Mouse (Mus musculus) lung, embryonic 14.5 days (tissue): ENCODE measurements around the gene Olfr71. TPM values are rescaled to one million over a fixed set of nuclear protein-coding genes. Genes with fewer than 3 reads are reported as not detected.

Experiments
- ATAC-seq: fragments of 200-750 bp; cut with Nextera tagmentation; 2 replicates; pipeline ENCODE4 v1.8.0; 2017; ENCODE audit warnings: mild to moderate bottlenecking, moderate TSS enrichment, moderate library complexity; ENCODE audit not compliant: insufficient read depth
- DNase-seq: peaks from one replicate; pipeline ENCODE4 v3.0.0-alpha.2; 2015
- H3K27ac ChIP-seq: fragments of 300-500 bp; sonication (generic); 2 replicates; pipeline ENCODE4 v1.5.1; 2014; ENCODE audit warnings: low read depth, mild to moderate bottlenecking, moderate library complexity
- H3K27me3 ChIP-seq: fragments of 300-500 bp; sonication (generic); 2 replicates; pipeline ENCODE4 v1.6.1; 2014; ENCODE audit warnings: low read length, control low read depth; ENCODE audit not compliant: insufficient read depth
- H3K36me3 ChIP-seq: fragments of 300-500 bp; sonication (generic); 2 replicates; pipeline ENCODE4 v1.6.1; 2014; ENCODE audit warnings: control low read depth; ENCODE audit not compliant: insufficient read depth
- H3K4me1 ChIP-seq: fragments of 300-500 bp; sonication (generic); 2 replicates; pipeline ENCODE4 v1.6.1; 2014; ENCODE audit warnings: antibody characterized with exemption, control low read depth; ENCODE audit not compliant: insufficient read depth
- H3K4me2 ChIP-seq: fragments of 300-500 bp; sonication (generic); 2 replicates; pipeline ENCODE4 v1.6.1; 2014; ENCODE audit warnings: mild to moderate bottlenecking
- H3K4me3 ChIP-seq: fragments of 300-500 bp; sonication (generic); 2 replicates; pipeline ENCODE4 v1.5.1; 2014; ENCODE audit warnings: low read depth, low read length
- H3K9ac ChIP-seq: fragments of 300-500 bp; sonication (generic); 2 replicates; pipeline ENCODE4 v1.6.1; 2014
- H3K9me3 ChIP-seq: fragments of 300-500 bp; sonication (generic); 2 replicates; pipeline ENCODE4 v1.6.1; 2016; ENCODE audit warnings: low read depth, low read length, control low read depth
- CTCF ChIP-seq: IDR thresholded peaks from 2 replicates; pipeline ENCODE4 v1.5.1; 2016; ENCODE audit warnings: antibody characterized with exemption, low read depth
- WGBS: fragments of 180-500 bp; shearing (Covaris S2); extraction: QIAGEN DNeasy Blood & Tissue Kit; methylation state at CpG from one replicate; pipeline ENCODE4 v1.1.7; 2014; 5-methylcytosine and 5-hydroxymethylcytosine counted together
- polyA plus RNA-seq: library from polyadenylated mRNA; unstranded; fragments of >200 nt; fragmentation: Nextera tagmentation; extraction: Ambion mirVana; gene quantifications from 2 replicates; pipeline ENCODE4 v1.2.1, GENCODE M21; 2014

Gene Olfr71
- polyA plus RNA-seq, 1 experiment from 2014 or later: not detected

DNA sequence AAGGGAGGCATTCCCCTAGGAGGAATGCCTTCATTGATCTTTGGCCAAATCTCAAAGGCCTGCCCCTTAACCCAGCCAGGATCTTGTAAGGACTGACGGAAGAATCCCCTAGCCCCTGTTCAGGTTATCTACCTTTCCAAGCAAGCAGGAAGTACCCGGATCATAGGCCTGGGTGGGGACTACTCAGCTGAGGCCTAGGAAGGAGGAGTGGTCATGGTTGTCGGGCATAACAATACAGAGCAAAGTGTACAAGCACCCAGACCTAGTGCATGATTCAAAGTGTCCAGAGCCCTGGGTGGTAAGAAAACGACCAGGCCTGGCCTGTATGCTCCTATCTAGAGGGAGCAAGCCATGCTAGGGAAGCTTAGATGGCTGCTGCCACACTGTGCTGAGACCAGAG lies 34.4 kb downstream of the Olfr71 start:
- 76% methylated on average over 4 of the region's 4 CpGs for WGBS

DNA sequence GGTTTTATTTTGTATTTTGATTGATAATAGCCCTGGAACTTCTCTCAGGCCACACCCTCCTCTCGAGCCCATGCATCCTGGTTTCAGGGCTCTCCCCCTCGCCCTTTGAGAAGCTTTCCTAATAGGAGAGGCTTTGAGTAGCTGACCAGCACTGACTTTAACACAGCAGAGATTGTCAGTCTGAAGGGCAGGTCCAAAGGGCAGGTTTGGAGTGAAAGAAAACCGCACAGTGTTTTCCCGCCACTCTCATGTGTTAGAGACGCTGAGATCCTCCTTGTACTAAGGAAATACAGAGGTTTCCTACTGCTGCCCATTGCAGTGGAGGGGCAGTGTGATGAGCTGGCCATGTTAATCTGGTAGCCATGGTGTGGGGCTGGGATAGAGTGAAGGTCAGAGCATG lies 35.1 kb downstream of the Olfr71 start:
- Histone ChIP-seq H3K9me3 (no peaks in the 10 kb centered on the region), H3K36me3 (peaks cover 8% of the 10 kb centered on the region; the same call in 1 of the 2 replicates), H3K4me3 (no peak overlapping the region), H3K27me3 (no peaks in the 10 kb centered on the region), H3K4me1 (no peaks in the 10 kb centered on the region), H3K4me2 (no peak overlapping the region), H3K27ac (no peak overlapping the region), H3K9ac (no peak overlapping the region)
- no peak for TF ChIP-seq CTCF
- ATAC-seq (no peak), DNase-seq (no peak)
- WGBS: 80% methylated on average over 5 of the region's 5 CpGs

More for the DNA sequence above, 34.4 kb downstream of the Olfr71 start:
- Histone ChIP-seq H3K4me1 (no peaks in the 10 kb centered on the region), H3K4me2 (no peak overlapping the region), H3K9me3 (no peaks in the 10 kb centered on the region), H3K27ac (no peak overlapping the region), H3K36me3 (peaks cover 8% of the 10 kb centered on the region; the same call in 1 of the 2 replicates), H3K27me3 (no peaks in the 10 kb centered on the region), H3K9ac (no peak overlapping the region), H3K4me3 (no peak overlapping the region)
- DNase-seq (no peak), ATAC-seq (no peak)
- TF ChIP-seq CTCF: no peak

DNA sequence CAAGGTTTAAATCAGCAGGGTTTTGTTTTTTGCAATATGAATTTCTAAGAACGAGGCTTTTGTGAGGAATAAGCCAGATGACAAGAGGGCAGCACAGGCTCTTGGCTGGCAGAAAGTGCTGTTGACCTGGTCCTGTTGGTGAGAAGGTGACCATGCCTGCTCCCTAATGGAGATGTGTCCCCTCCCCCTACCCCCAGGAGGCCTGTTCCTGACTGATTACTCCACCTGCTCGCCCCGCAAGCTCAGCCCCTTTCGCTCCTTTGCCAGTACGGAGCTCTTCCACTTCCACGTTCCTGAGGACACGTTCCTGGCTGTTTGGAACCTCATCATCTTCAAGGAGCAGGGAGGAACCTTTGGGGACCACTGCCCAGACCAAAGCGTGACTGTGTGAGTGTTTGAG lies 36.4 kb downstream of the Olfr71 start:
- Histone ChIP-seq H3K36me3 (peaks cover 8% of the 10 kb centered on the region; the same call in 1 of the 2 replicates), H3K4me3 (no peak overlapping the region), H3K27me3 (no peaks in the 10 kb centered on the region), H3K27ac (no peak overlapping the region), H3K4me1 (no peaks in the 10 kb centered on the region), H3K9ac (no peak overlapping the region), H3K4me2 (no peak overlapping the region), H3K9me3 (no peaks in the 10 kb centered on the region)
- WGBS: 86% methylated on average over 8 of the region's 8 CpGs
- no peak for TF ChIP-seq CTCF
- ATAC-seq (no peak), DNase-seq (no peak)

DNA sequence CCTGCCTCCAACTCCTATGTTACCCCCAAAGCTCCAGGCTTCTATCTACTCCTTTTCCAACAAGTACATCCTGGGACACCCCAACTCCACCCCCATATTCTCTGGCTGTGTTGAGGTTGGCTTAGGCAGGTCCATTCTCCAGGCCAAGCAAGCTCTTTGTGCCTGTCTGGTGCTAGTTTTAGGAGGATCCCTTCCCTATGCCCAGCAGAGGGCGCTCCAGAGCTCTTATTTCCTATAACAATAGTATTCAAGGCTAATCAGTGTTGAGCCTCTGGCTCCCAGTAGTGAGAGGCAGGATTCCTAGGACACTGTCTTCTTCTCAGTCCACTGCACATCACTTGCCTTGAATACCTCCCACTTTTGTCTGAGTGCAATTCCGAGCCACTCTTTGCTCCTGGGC lies 38.0 kb downstream of the Olfr71 start:
- H3K9me3 ChIP-seq: no peaks in the 10 kb centered on the region
- no peaks in the 10 kb centered on the region for H3K4me1 ChIP-seq
- DNase-seq (peak; percentile 97), ATAC-seq (0 out of 2 replicates have a peak, but pooled peaks have one; percentile 12)
- no peak overlapping the region for H3K4me3 ChIP-seq
- no peak overlapping the region for H3K27ac ChIP-seq
- 7% methylated on average over 2 of the region's 2 CpGs for WGBS
- H3K9ac ChIP-seq: no peak overlapping the region
- H3K36me3 ChIP-seq: 0 out of 2 replicates have a peak, but pooled peaks cover 8% of the 10 kb centered on the region
- peak; percentile 84 for TF ChIP-seq CTCF
- H3K27me3 ChIP-seq: no peaks in the 10 kb centered on the region
- no peak overlapping the region for H3K4me2 ChIP-seq

DNA sequence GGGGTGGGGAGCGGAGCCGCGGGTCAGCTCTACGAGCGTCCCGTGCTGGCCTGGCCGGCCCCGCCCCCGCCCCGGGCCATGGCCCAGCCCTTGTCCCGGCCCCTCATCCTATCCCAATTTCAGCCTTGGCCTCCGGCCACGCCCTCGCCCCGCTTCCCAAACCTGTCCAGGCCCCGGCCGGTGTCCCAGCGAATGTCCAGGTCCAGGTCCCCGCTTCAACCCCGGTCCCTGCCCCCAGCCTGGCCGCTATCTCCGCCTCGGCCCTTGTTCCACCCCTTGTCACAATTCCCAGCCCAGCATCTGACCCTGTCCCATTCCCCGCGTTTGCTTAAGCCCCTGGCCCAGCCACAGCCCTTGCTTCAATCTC lies 40.6 kb downstream of the Olfr71 start:
- no peak for TF ChIP-seq CTCF
- 0 out of 2 replicates have a peak, but pooled peaks cover 4% of the 10 kb centered on the region for H3K36me3 ChIP-seq
- peak overlapping the region; percentile 77 for H3K4me3 ChIP-seq
- 2% methylated on average over 16 of the region's 25 CpGs for WGBS
- no peaks in the 10 kb centered on the region for H3K9me3 ChIP-seq
- peak overlapping the region; percentile 46; the same call in 1 of the 2 replicates for H3K27ac ChIP-seq
- ATAC-seq: peak; percentile 89
- no peaks in the 10 kb centered on the region for H3K4me1 ChIP-seq
- H3K4me2 ChIP-seq: peak overlapping the region; percentile 83
- H3K9ac ChIP-seq: peak overlapping the region; percentile 88
- DNase-seq: peak; percentile 70
- peaks cover 7% of the 10 kb centered on the region; the same call in 1 of the 2 replicates for H3K27me3 ChIP-seq

DNA sequence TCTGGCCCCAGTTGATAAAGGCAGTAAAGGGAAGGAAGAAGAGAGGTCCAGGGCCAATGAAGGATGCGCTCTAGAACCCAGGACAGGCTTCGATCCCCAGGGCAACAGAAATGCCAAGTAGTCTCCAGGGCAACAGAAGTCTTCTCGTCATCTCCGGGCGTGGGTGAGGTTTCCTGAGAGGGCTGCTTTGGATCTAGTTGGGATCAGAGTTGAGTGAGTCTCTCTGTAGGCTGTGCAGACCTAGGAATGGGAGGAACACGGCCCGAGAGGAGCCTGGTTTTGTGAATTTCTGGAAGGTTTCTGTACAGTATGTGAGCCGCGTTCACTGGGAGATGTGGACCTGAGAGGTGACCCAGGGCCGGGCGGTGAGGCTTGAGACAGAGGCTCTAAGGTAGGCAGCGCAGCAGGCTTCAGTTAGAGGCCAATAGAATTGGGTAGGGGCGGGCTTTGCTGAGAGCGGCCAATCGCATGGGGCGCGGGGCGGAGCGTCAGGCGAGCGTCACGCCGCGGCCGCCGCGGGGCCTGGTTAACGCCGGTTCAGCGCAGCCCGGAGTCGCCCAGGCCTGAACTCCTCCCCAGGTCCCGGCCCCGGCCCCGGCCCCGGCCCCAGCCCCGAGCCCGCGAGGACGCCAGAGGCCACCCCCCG lies 41.1 kb downstream of the Olfr71 start, which contains the start of the genes Tmem8b and Fam221b:
Gene Tmem8b, plus strand, starts transcription at position 190 of the 646 bp plus-strand sequence.
Gene Fam221b, minus strand, starts transcription at position 364 of the 646 bp plus-strand sequence.
- H3K9ac ChIP-seq: peak within 1 kb of the TSS; percentile 88
- DNase-seq: peak; percentile 94
- H3K4me3 ChIP-seq: peak within 1 kb of the TSS; percentile 77
- no peaks in the 10 kb centered on the region for H3K4me1 ChIP-seq
- no peaks in the 10 kb centered on the region for H3K9me3 ChIP-seq
- no peaks in the 10 kb centered on the region for H3K36me3 ChIP-seq
- H3K4me2 ChIP-seq: peak within 1 kb of the TSS; percentile 83
- peaks cover 7% of the 10 kb centered on the region; the same call in 1 of the 2 replicates for H3K27me3 ChIP-seq
- H3K27ac ChIP-seq: peak within 1 kb of the TSS; percentile 46; the same call in 1 of the 2 replicates
- peak; percentile 96 for ATAC-seq
- WGBS: 3% methylated on average over 31 of the region's 41 CpGs
- TF ChIP-seq CTCF: no peak

DNA sequence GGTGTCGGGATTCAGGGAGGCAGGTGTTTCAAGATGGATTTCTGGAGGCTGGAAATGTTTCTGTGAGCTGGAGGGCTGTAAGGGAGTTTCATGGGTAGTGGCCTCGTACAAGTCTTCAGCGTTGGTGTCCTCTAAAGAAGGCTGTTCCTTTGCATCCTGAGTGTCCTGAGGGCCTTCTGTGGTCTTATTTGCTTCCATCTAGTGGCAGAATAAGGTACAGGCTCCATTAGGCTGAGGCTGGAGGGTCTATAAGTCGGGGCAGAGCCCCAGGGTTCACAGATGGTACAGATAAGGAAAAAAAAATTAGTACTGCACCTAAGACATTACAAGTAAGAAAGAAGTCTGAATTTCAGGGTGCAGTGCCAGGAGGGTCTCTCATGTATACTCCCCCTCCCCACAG lies 43.6 kb downstream of the Olfr71 start:
- Histone ChIP-seq H3K4me1 (no peaks in the 10 kb centered on the region), H3K4me2 (no peak overlapping the region), H3K4me3 (no peak overlapping the region), H3K36me3 (no peaks in the 10 kb centered on the region), H3K9ac (no peak overlapping the region), H3K9me3 (no peaks in the 10 kb centered on the region), H3K27ac (no peak overlapping the region), H3K27me3 (peaks cover 20% of the 10 kb centered on the region)
- WGBS: 15% methylated on average over 4 of the region's 4 CpGs
- DNase-seq (peak; percentile 64), ATAC-seq (no peak)
- TF ChIP-seq CTCF: peak; percentile 68
